Mouse (Mus musculus) adrenal gland, adult 18-20 months (tissue): ENCODE measurements around the gene A230050P20Rik. TPM values are rescaled to one million over a fixed set of nuclear protein-coding genes. Genes with fewer than 3 reads are reported as not detected.

Experiments
- DNase-seq, 2 experiments: peaks; one replicate each; pipeline ENCODE4 v3.0.0; 2021 to 2022; ENCODE audit warnings: low spot score in 2 of 2
- microRNA-seq, 2 experiments: library from miRNA; unstranded; fragments of <30 nt; microRNA quantifications; one replicate each; pipeline ENCODE4 v1.2.0; 2021; ENCODE audit warnings: borderline number of aligned reads in 2 of 2
- total RNA-seq, 2 experiments: library from RNA; stranded (reverse); gene quantifications; 1 replicate in 1 of 2; 2 replicates in 1 of 2; pipeline ENCODE4 v1.2.3; 2021

Gene A230050P20Rik
- total RNA-seq, 2 experiments from 2014 or later: 14.7 to 17.5 TPM

DNA sequence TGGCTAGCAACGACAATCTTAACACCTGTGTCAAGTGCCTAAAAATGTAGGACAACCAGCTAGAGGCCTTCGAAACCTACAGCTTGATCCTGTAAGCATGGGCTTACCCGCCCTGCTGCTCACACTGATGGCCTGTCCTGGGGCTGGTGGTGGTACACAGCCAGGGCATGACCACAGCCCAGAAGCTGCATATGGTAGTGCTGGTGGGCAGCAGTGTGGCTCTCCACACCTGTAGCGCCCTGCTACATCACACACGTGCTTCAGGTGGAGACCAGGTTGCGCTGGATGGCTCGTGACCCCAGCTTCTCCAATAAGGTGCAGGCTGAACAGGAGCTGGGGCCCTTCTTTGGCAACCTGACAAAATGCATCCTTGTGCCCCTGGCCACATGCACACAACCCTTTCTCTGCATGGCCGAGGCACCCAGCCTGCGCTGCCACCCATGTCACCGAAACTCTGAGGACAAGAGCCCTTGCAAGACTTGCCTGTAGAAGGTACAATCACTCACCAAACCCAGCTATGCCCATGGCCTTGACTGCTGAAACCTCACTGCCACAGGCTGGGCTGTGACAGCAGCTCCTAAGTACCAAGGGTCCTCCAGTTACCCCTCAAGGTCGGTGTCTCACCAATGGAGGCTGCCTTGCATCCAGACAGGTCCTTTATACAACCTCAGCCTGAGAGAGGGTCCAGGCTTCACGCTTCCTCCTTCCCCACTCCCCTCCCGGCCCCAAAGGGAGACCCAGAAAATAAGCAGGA is 25.3 kb downstream of the A230050P20Rik start:
- DNase-seq: no peak

DNA sequence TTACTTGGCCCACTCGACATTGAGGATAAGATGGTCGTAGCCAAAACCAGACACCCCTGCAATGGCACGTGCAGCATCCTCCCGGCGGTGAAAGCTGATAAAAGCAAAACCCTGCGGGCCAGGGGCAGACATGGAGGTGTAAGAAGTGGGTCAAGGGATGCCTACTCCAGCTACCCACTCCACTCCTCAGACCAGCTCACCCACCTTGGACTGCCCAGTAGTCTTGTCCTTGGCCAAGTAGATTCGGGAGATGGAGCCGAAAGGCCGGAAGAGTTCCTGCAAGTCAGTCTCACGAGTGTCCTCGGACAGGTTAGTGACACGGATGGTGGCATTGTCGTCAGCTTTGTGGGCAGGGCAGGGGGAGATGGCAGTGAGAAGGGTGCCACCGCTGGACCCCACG is 26.2 kb downstream of the A230050P20Rik start:
- DNase-seq: no peak

- no peak for DNase-seq
Measured at GRCm38 (mm10) chr9:20895382-20895781, 26.9 kb downstream of the A230050P20Rik start.

DNA sequence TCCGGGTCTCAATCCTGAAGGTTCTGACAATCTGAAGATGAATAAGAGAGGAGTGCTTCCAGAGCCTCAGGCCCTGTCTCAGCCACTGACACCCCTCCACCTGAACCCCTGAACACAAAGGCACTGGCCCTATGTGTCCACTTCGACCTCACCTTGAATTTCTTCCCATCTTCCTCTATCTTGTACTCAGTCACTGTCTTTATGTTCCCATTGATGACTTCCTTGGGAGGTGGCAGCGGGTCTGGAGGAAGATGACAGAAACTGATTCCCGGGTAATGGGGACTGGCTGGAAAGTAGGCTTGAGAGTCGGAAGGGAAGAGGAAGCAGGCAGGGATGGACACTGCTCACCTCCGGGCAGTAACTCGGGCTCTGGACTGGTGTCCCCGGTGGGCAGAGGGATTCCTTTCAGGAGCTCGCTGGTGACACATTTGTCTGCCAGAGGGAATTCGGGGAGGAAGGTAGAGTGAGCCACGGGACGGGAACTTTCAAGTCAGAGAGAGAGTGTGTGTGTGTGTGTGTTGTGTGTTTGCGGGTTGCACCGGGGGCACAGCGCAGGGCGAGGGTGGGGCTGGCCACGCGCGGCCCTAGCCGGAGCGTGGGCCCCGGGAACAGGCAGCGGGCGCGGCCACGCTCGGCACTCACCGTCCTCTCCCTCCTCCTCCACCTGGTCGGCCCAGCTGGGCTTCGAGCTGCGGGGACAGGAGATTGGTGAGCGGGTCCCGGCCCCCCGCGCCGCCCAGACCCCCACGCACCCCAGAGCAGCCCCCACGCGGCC is 29.5 kb downstream of the A230050P20Rik start:
- no peak for DNase-seq

DNA sequence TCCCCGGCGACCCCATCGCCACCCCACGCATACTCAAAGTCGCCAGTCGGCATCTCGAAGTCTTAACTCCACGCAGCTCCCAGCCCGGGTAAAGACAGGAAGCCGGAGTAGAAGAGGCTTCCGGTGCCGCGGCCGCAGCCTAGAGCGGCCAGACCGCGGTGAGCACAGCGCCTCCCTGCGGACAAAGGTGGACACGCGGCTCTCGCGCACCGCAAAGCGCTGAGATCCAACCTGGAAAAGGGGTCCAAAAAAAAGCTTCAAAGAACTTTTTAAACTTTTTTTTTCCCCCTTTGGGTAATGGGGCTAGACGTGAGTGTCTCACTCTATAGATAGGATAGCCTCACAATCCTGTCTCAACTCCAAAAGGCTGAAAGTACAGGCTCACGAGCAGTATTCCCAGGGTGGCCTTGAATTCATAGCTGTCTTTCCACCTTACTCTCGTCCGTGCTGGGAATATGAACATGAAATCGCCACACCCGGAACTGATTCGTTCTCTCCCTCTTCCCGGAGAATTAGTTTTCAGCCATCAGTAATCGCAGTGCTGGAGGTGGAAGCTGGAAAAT is 30.1 kb downstream of the A230050P20Rik start, which contains the start of gene Eif3g:
Gene Eif3g (minus strand): TSS at position 113 of the 563 bp plus-strand sequence.
- peak; percentile 91 to 93 for DNase-seq

DNA sequence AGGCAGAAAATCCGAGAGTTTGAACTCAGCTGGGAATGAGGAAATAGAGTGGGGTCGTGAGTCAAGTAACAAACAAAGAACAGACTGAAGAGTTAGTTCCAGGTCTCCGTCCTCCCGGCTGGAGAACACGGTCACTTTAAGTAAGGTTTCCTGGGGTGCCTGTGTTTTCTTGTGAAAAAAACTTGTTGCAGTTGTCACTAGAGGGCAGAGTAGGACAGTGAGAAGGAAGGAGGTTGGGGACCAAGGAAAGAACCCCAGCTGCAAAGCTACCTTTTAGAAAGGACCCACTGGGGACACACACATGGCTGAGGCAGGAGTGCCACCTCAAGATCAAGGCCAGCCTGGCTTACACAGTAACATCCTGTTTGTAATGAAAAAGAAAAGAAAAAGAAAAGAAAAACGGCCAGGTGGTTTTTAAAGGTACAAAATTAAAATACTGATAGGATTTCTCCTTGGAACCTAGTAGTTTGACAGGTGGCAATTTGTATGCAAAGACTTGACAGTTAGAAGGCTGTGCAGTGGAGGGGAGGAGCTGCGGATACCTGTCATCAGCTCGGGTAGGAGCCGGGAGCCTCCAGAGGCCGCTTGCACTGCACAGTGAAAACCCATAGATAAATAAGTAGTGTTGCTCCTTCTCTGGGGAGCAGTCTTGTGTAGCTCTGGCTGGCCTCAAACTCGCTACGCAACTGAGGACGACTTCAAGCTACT is 33.2 kb downstream of the A230050P20Rik start:
- DNase-seq: no peak

DNA sequence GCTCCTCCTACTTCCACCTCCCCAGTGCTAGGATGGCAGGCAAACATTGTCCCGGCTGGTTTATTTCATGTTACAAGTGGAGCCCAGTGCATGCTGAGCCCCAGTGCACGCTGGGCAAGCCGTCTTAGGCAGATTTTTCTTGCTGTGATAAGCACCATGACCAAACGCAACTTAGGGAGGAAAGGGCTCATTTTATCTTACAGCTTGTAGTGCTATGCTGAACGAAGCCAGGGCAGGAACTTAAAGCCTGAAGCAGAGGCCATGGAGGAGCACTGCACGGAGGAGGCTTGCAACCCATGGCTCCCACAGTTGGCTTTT is 33.7 kb downstream of the A230050P20Rik start:
- DNase-seq: no peak

GRCm38 (mm10) chr9:20909948-20910347 is 41.5 kb downstream of the A230050P20Rik start:
- no peak for DNase-seq

DNA sequence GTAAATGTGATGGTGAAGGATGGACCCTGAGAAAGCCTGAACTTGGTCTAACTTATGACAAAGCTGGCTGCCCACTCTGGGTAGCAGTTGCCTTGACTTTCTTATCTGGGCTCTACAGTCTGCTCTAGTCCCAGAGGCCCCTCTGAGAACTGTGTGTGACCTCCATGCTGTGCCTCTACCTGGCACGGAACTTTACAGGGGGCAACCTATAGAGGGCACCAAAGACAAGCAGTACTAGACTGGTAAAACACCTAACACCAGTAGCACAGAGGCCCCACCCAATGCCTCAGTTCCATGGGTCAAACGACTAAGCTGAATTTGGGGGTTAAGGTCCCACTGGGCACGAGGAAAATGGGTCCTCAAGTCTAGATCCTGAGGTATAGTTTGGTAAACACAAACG is 47.7 kb downstream of the A230050P20Rik start:
- no peak for DNase-seq

DNA sequence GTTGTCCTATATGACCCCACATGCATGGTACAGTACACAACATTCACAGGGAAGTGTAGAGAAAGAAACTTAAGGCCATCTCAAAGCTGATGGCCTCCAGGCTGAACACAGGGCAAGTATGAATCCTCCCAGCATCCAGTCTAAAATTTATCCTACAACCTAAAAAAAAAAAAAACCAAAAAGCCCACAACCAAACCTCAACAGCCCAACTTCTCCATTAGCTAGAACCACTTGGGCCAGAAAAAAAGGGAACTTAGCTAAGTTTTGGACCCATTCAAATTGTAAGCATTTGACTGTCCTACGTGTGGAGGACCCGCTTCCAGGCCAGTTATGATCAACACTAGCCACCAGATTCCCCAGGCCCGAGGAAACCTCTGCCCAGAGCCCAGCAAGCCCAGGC is 54.8 kb downstream of the A230050P20Rik start:
- DNase-seq: no peak

Small RNA genes lying within 50 kb of the gene (microRNA-seq; reads per million reads assigned to microRNA genes)
- gene Mir7081: 0 to 2.8 reads per million in 2 experiments

Other genes starting within 250 kb of the A230050P20Rik start
- 100 to 1,000 TPM; 352 to 436 TPM for gene Ubl5, start 225.8 kb upstream of the A230050P20Rik start, total RNA-seq
- gene Fbxl12, start 223.9 kb upstream of the A230050P20Rik start, total RNA-seq: 10 to 100 TPM; 18.3 to 19.4 TPM
- 10 to 100 TPM; 24.9 to 27.7 TPM for gene Pin1, start 216.5 kb upstream of the A230050P20Rik start, total RNA-seq
- gene Olfm2, start 122.3 kb upstream of the A230050P20Rik start, total RNA-seq: under 1 TPM; 0.53 to 0.58 TPM
- gene Col5a3, start 53.6 kb upstream of the A230050P20Rik start, total RNA-seq: 100 to 1,000 TPM; 123 to 412 TPM
- not detected for gene Rdh8, start 50.1 kb upstream of the A230050P20Rik start, total RNA-seq
- 1 to 10 TPM; 3.2 to 3.6 TPM for gene Angptl6, start 11.1 kb downstream of the A230050P20Rik start, total RNA-seq
- gene Ppan, start 19.5 kb downstream of the A230050P20Rik start, total RNA-seq: 10 to 100 TPM; 39.8 to 41.1 TPM
- 100 to 1,000 TPM; 156 to 162 TPM for gene Eif3g, start 30.0 kb downstream of the A230050P20Rik start, total RNA-seq
- gene Dnmt1, start 91.2 kb downstream of the A230050P20Rik start, total RNA-seq: 10 to 100 TPM; 33.6 to 34.9 TPM
- gene S1pr2, start 108.1 kb downstream of the A230050P20Rik start, total RNA-seq: 10 to 100 TPM; 18.3 to 22.0 TPM
- 100 to 1,000 TPM; 122 to 124 TPM for gene Mrpl4, start 134.1 kb downstream of the A230050P20Rik start, total RNA-seq
- 10 to 100 TPM in 1 of 2 experiments, 1 to 10 TPM in 1; 9.0 to 31.8 TPM for gene Icam1, start 147.3 kb downstream of the A230050P20Rik start, total RNA-seq
- 1 to 10 TPM; 1.2 to 4.8 TPM for gene Icam4, start 160.7 kb downstream of the A230050P20Rik start, total RNA-seq
- gene Icam5, start 163.4 kb downstream of the A230050P20Rik start, total RNA-seq: under 1 TPM; 0.13 to 0.23 TPM
- gene Zglp1, start 198.5 kb downstream of the A230050P20Rik start, total RNA-seq: not detected
- under 1 TPM; 0.53 to 0.80 TPM for gene Gm49373, start 204.5 kb downstream of the A230050P20Rik start, total RNA-seq
- 10 to 100 TPM; 38.3 to 39.2 TPM for gene Fdx1l, start 205.0 kb downstream of the A230050P20Rik start, total RNA-seq
- gene Gm38431, start 223.4 kb downstream of the A230050P20Rik start, total RNA-seq: 1 to 10 TPM; 1.8 to 1.9 TPM
- gene Raver1, start 223.4 kb downstream of the A230050P20Rik start, total RNA-seq: 10 to 100 TPM; 42.9 to 47.1 TPM